Mouse (Mus musculus): ENCODE measurements around the gene Ifi211.
"Not testable (repeated sequence)": the region's sequence is repeated elsewhere in the genome, so short reads cannot be mapped to it uniquely, and the experiment has no call there.

GRCm38 (mm10) chr1:173941924-173942779, 29.3 kb upstream of the Ifi211 start, which contains the start of the genes Mndal and Ifi203:
- not testable (repeated sequence) for TF ChIP-seq POLR2A (IDR thresholded peaks at IDR 0.05; ENCODE audit: low read depth, low read length); CTCF (IDR thresholded peaks at IDR 0.05; ENCODE audit: extremely low read depth, insufficient read depth, insufficient read length, insufficient replicate concordance)

All from spleen, adult 2 months (tissue).